Mouse (Mus musculus): ENCODE data around the gene Kcnma1.

GRCm38 (mm10) chr14:23911108-23911629 is 103.1 kb downstream of the Kcnma1 start:
- no peak for TF ChIP-seq CTCF (IDR thresholded peaks at IDR 0.05; ENCODE audit: control insufficient read depth, insufficient read depth, insufficient replicate concordance, low read depth, low read length)
- TF ChIP-seq POLR2A (IDR thresholded peaks at IDR 0.05; ENCODE audit: control insufficient read depth, low read depth, low read length): no peak

All from testis, adult 2 months (tissue).